Mouse (Mus musculus): ENCODE data around the gene Sprr2a1. TPM values are rescaled to one million over a fixed set of nuclear protein-coding genes. Genes with fewer than 3 reads are reported as not detected.
"Not testable (repeated sequence)": the region's sequence is repeated elsewhere in the genome, so short reads cannot be mapped to it uniquely, and the experiment has no call there.

The Sprr2a1 gene
- polyA plus RNA-seq, 1 experiment from 2014 or later: 3.6 TPM

DNA sequence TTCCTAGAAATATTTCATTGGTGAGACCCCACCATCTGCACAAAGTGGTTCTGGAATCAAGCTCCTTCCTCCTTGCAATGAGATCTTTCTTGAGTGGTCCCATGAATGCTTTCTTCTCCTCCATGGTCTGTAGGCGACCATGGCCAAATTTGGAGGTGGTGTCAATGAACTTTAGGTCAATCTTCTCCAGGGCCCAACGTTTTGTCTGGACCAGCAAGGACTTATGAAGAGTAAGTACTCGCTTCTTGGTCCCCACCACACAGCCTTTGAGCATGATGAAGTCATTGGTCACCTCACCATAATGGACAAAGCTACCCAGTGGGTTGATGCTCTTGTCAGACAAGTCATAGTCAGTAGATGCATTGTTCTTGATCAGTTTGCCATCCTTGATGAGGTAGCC, 11.8 kb downstream of the Sprr2a1 start:
- not testable (repeated sequence) for H3K36me3 ChIP-seq (ENCODE audit: control insufficient read depth, insufficient read depth, low read length); H3K9ac ChIP-seq (ENCODE audit: low read depth, low read length); H3K4me1 ChIP-seq (ENCODE audit: control insufficient read depth, insufficient read depth, low read length); H3K27me3 ChIP-seq (replicated peaks; ENCODE audit: control insufficient read depth, insufficient read depth, low read length); H3K27ac ChIP-seq (ENCODE audit: low read length); H3K4me2 ChIP-seq (ENCODE audit: low read depth, low read length); H3K4me3 ChIP-seq (ENCODE audit: low read length); H3K9me3 ChIP-seq (ENCODE audit: control insufficient read depth, low read length); ATAC-seq
- 66% methylated on average over 3 of the region's 3 CpGs for WGBS

DNA sequence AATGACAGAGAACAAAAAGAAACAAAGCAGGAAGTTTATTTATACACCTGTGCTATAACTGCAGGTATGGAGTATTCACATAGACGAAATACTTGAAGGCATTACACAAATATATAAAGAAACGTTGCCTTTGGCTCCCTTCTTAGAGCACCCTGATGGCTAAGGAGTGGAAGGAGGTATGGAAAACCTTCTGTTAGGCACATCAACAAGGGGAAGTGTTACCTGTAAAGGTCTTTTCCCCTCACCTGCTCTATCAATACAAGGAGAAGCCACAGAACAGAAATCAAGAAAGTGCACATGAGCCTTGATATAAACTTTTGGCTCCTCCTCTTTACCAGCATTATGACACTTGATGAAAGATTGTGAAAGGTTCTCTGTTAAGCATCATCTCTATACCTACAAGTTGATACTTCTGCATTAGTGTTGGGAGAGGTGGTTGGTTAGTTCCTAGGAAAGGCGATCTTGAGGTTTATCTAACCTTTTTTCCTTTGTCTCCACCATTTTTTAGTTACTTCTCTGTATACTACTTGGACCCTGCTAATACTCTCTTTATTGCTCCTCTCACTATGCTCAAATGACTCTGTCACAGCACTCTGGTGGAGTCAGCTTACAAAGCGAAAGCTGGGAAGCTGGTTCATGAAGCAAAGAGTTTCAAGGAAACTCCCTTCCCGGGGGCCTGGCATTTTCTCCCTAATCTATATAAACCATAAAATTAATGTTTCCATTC, 21.0 kb downstream of the Sprr2a1 start:
- not testable (repeated sequence) for H3K27ac ChIP-seq (ENCODE audit: low read length); H3K36me3 ChIP-seq (ENCODE audit: control insufficient read depth, insufficient read depth, low read length); H3K9ac ChIP-seq (ENCODE audit: low read depth, low read length); H3K9me3 ChIP-seq (ENCODE audit: control insufficient read depth, low read length); H3K4me2 ChIP-seq (ENCODE audit: low read depth, low read length); H3K27me3 ChIP-seq (replicated peaks; ENCODE audit: control insufficient read depth, insufficient read depth, low read length); H3K4me3 ChIP-seq (ENCODE audit: low read length); H3K4me1 ChIP-seq (ENCODE audit: control insufficient read depth, insufficient read depth, low read length)
- no CpG with 5 or more reads among the region's 5 CpGs for WGBS
- ATAC-seq: peak; percentile 79

DNA sequence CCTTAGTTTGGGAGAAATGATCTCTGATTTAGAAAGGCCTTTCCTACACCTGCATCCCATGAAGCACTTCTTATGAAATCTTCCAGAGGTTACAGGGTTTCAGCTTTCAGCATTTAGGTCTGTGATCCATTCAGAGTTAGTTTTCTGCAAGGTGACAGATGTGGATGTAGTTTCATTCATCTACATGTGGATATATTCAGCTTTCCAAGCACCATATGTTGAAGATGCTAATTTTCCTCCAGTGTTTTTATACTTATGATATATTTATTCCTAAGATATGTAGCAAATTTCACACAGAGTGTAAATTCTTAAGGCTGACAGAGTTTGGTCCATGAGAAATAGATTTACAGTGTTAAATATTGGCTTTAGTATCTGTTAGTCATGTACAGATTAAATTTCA, 23.1 kb downstream of the Sprr2a1 start:
- not testable (repeated sequence) for H3K27me3 ChIP-seq (replicated peaks; ENCODE audit: control insufficient read depth, insufficient read depth, low read length); H3K9me3 ChIP-seq (ENCODE audit: control insufficient read depth, low read length); H3K27ac ChIP-seq (ENCODE audit: low read length); H3K9ac ChIP-seq (ENCODE audit: low read depth, low read length); H3K36me3 ChIP-seq (ENCODE audit: control insufficient read depth, insufficient read depth, low read length); ATAC-seq; H3K4me2 ChIP-seq (ENCODE audit: low read depth, low read length); H3K4me3 ChIP-seq (ENCODE audit: low read length); H3K4me1 ChIP-seq (ENCODE audit: control insufficient read depth, insufficient read depth, low read length)

DNA sequence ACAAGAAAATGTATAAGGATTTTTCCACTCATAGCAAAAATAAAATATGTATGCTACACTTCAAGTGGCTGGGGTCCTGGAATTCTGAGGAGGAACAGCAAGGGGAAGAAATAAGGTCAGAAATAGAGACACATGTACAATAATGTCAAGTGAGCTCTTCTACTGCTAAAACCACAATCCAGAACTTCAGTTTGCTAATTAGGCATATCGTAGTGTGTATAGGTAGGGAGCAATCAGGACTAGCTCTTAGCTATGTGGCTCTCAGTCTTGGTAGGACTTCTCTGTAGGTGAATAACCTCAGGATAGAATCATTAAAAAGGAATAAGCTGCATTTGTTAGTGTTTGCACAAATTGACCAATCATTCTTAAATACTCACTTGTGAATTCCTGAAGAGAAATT, 23.6 kb downstream of the Sprr2a1 start:
- not testable (repeated sequence) for H3K36me3 ChIP-seq (ENCODE audit: control insufficient read depth, insufficient read depth, low read length); H3K4me2 ChIP-seq (ENCODE audit: low read depth, low read length); H3K4me3 ChIP-seq (ENCODE audit: low read length); H3K27ac ChIP-seq (ENCODE audit: low read length); H3K9ac ChIP-seq (ENCODE audit: low read depth, low read length); H3K9me3 ChIP-seq (ENCODE audit: control insufficient read depth, low read length); H3K4me1 ChIP-seq (ENCODE audit: control insufficient read depth, insufficient read depth, low read length); ATAC-seq; H3K27me3 ChIP-seq (replicated peaks; ENCODE audit: control insufficient read depth, insufficient read depth, low read length)
- no CpG with 5 or more reads among the region's 1 CpGs for WGBS

DNA sequence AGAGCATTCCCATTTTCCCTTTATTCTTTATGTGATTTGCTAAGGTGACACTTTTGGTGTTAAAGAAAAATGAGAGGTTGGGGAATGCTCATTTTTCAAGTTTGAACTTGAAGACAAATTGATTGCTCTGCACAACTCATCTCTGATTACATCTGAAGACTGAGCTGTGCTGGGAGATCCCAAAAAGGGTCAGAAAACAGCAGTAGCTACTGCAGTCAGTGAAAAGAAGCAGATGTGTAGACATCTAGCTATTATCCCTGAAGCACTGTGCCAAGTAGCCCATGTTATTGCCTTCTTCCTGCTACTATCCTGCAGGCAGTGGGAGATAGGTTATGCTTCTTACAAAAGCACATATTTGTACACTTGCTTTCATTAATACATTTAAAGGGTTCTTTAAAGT, 29.2 kb downstream of the Sprr2a1 start:
- not testable (repeated sequence) for H3K27ac ChIP-seq (ENCODE audit: low read length); H3K4me3 ChIP-seq (ENCODE audit: low read length); H3K36me3 ChIP-seq (ENCODE audit: control insufficient read depth, insufficient read depth, low read length); H3K4me1 ChIP-seq (ENCODE audit: control insufficient read depth, insufficient read depth, low read length); H3K9me3 ChIP-seq (ENCODE audit: control insufficient read depth, low read length); H3K4me2 ChIP-seq (ENCODE audit: low read depth, low read length); H3K9ac ChIP-seq (ENCODE audit: low read depth, low read length); H3K27me3 ChIP-seq (replicated peaks; ENCODE audit: control insufficient read depth, insufficient read depth, low read length); ATAC-seq

DNA sequence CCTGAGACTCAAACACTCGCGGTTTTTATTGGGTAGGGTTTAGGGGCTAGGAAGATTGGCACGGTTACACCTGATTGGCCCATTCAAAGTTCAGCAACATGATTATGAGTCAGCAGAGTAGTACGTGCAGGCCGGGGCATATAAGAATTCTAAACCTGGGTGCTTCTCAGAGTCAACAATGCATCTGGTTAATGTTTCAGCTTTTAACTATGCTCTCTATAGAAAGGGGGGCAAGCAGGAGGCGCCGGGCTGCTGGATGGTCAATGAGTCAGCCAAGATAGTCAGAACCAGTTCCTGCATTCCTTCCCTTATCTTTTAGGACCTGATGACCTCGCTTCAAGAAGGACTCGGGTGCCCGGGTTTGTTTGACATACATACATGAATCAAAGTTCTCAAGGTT, 30.6 kb downstream of the Sprr2a1 start:
- ATAC-seq: peak; percentile 87
- not testable (repeated sequence) for H3K36me3 ChIP-seq (ENCODE audit: control insufficient read depth, insufficient read depth, low read length); H3K9me3 ChIP-seq (ENCODE audit: control insufficient read depth, low read length); H3K4me1 ChIP-seq (ENCODE audit: control insufficient read depth, insufficient read depth, low read length); H3K27ac ChIP-seq (ENCODE audit: low read length); H3K27me3 ChIP-seq (replicated peaks; ENCODE audit: control insufficient read depth, insufficient read depth, low read length); H3K4me2 ChIP-seq (ENCODE audit: low read depth, low read length); H3K9ac ChIP-seq (ENCODE audit: low read depth, low read length); H3K4me3 ChIP-seq (ENCODE audit: low read length)
- WGBS: no CpG with 5 or more reads among the region's 10 CpGs

DNA sequence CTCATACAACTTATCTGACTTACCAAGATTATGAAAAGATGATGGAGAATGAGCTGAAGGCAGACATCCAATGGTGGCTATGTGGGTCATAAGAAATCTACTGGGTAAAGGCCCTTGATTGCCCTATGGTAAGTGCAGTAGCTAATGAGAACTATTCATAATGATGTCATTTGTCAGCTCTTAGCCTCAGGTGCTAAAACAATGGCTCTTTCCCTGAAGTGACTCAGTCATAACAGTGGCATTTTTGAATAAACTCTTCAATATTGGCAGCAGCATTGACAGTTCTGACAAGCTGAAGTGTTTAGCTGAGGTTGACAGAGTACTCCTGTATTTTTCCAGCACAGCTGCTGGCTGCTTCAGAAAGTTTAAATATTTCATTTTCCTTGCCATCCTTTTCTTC, 32.9 kb downstream of the Sprr2a1 start:
- not testable (repeated sequence) for H3K4me1 ChIP-seq (ENCODE audit: control insufficient read depth, insufficient read depth, low read length); H3K9ac ChIP-seq (ENCODE audit: low read depth, low read length); H3K9me3 ChIP-seq (ENCODE audit: control insufficient read depth, low read length); H3K4me3 ChIP-seq (ENCODE audit: low read length); H3K27me3 ChIP-seq (replicated peaks; ENCODE audit: control insufficient read depth, insufficient read depth, low read length); H3K4me2 ChIP-seq (ENCODE audit: low read depth, low read length); H3K27ac ChIP-seq (ENCODE audit: low read length); H3K36me3 ChIP-seq (ENCODE audit: control insufficient read depth, insufficient read depth, low read length); ATAC-seq

DNA sequence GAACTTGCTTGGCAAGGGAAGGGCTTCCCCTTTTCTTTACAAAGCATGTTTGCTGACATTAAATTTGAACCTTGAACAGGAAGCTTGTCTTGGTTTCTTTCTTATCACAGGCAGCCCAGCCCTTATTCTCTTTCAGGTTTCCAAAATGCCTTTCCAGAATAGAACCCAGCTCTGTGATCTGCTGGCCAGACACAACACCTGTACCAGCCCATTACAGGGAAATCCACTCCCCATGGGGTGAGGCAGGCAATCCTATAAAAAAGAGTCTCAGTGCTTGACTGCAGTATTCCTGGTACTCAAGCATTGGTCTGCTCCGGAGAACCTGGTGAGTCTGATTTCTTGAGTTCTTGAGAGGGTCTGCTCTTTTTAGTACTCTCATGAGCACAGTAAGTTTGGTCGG, 34.9 kb downstream of the Sprr2a1 start:
- H3K4me3 ChIP-seq (ENCODE audit: low read length); H3K4me2 ChIP-seq (ENCODE audit: low read depth, low read length); H3K4me1 ChIP-seq (ENCODE audit: control insufficient read depth, insufficient read depth, low read length); H3K9me3 ChIP-seq (ENCODE audit: control insufficient read depth, low read length); H3K36me3 ChIP-seq (ENCODE audit: control insufficient read depth, insufficient read depth, low read length); H3K27ac ChIP-seq (ENCODE audit: low read length); H3K9ac ChIP-seq (ENCODE audit: low read depth, low read length); H3K27me3 ChIP-seq (replicated peaks; ENCODE audit: control insufficient read depth, insufficient read depth, low read length): not testable (repeated sequence)
- ATAC-seq: peak; percentile 61
- WGBS: 99% methylated on average over 1 of the region's 2 CpGs

DNA sequence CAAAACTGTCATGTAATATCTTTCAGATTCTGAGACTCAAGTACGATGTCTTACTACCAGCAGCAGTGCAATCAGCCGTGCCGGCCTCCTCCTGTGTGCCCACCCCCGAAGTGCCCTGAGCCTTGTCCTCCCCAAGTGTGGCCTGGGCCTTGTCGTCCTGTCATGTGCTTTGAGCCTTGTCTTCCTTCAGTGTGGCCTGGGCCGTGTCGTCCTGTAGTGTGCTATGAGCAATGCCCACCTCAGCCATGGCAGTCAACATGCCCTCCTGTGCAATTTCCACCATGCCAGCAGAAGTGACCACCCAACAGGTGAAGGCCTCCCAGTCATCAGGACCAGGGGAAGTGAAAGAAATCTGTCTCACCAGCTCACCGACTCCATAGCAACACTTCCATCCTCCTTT, 38.3 kb downstream of the Sprr2a1 start:
- not testable (repeated sequence) for H3K4me3 ChIP-seq (ENCODE audit: low read length); H3K27ac ChIP-seq (ENCODE audit: low read length)
- WGBS: no CpG with 5 or more reads among the region's 8 CpGs

DNA sequence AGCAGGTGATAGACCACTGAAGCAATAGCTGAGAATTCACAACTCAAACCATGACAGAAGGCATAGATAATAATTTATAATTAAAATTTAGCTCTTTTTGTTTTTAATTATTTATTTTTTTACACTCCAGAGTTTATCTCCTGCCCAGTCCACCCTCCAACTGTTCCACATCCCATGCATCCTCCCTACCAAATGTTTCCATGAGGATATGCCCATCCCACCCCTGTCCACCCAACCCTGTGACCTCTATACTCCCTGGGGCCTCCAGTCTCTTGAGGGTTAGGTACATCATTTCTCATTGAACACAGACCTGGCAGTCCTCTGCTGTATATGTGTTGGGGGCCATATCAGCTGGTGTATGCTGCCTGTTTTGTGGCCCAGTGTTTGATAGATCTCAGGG, 42.9 kb downstream of the Sprr2a1 start:
- not testable (repeated sequence) for H3K36me3 ChIP-seq (ENCODE audit: control insufficient read depth, insufficient read depth, low read length); H3K4me3 ChIP-seq (ENCODE audit: low read length); H3K27ac ChIP-seq (ENCODE audit: low read length); H3K27me3 ChIP-seq (replicated peaks; ENCODE audit: control insufficient read depth, insufficient read depth, low read length); H3K4me2 ChIP-seq (ENCODE audit: low read depth, low read length); H3K4me1 ChIP-seq (ENCODE audit: control insufficient read depth, insufficient read depth, low read length); H3K9ac ChIP-seq (ENCODE audit: low read depth, low read length); H3K9me3 ChIP-seq (ENCODE audit: control insufficient read depth, low read length)
- 0 out of 2 replicates have a peak, but pooled peaks have one; percentile 43 for ATAC-seq

More for the DNA sequence above, 38.3 kb downstream of the Sprr2a1 start:
- not testable (repeated sequence) for H3K4me2 ChIP-seq (ENCODE audit: low read depth, low read length); H3K9me3 ChIP-seq (ENCODE audit: control insufficient read depth, low read length); H3K36me3 ChIP-seq (ENCODE audit: control insufficient read depth, insufficient read depth, low read length); H3K27me3 ChIP-seq (replicated peaks; ENCODE audit: control insufficient read depth, insufficient read depth, low read length); H3K9ac ChIP-seq (ENCODE audit: low read depth, low read length); ATAC-seq; H3K4me1 ChIP-seq (ENCODE audit: control insufficient read depth, insufficient read depth, low read length)
